Mouse (Mus musculus) CH12.LX (cell line): ENCODE measurements around the gene Lrrc23. TPM values are rescaled to one million over a fixed set of nuclear protein-coding genes. Genes with fewer than 3 reads are reported as not detected.

Source experiments
- DNase-seq: peaks from one replicate; pipeline ENCODE4 v3.0.0-alpha.2; 2013; ENCODE audit errors: extremely low read depth
- H3K27ac ChIP-seq: 2 replicates; pipeline ENCODE4 v1.5.1; 2012; ENCODE audit warnings: low read depth, mild to moderate bottlenecking, control low read depth, moderate library complexity; ENCODE audit not compliant: insufficient read depth
- H3K27me3 ChIP-seq: replicated peaks from 2 replicates; pipeline ENCODE3; 2012; ENCODE audit warnings: inconsistent platforms
- H3K36me3 ChIP-seq, 2 experiments: replicated peaks in 1 of 2; 2 replicates each; pipeline versions ENCODE3 to v1.6.1; 2012; ENCODE audit warnings: inconsistent platforms in 1 of 2, low read length in 1 of 2, mild to moderate bottlenecking in 1 of 2, mixed read lengths in 1 of 2, moderate library complexity in 1 of 2; ENCODE audit not compliant: control insufficient read depth in 1 of 2, insufficient read depth in 1 of 2
- H3K4me1 ChIP-seq, 2 experiments: 2 replicates each; pipeline ENCODE4 v1.6.1; 2012; ENCODE audit warnings: inconsistent platforms in 1 of 2, moderate library complexity in 1 of 2; ENCODE audit not compliant: insufficient read depth in 2 of 2, control insufficient read depth in 1 of 2
- H3K4me2 ChIP-seq: 2 replicates; pipeline ENCODE4 v1.6.1; 2012; ENCODE audit warnings: low read depth, mild to moderate bottlenecking, control low read depth; ENCODE audit not compliant: poor library complexity, insufficient read depth, severe bottlenecking
- H3K4me3 ChIP-seq, 3 experiments: fragments of 150-350 bp in 1 of 3; sonication (generic) in 1 of 3; replicated peaks in 1 of 3; 2 replicates each; pipeline versions ENCODE3 to v1.5.1; 2011 to 2012; ENCODE audit warnings: low read depth in 2 of 3, low read length in 2 of 3, mild to moderate bottlenecking in 2 of 3, moderate library complexity in 2 of 3, control low read depth in 1 of 3, improper control_type of control experiment in 1 of 3, inconsistent platforms in 1 of 3, mixed read lengths in 1 of 3; ENCODE audit not compliant: poor library complexity in 1 of 3
- H3K79me2 ChIP-seq: replicated peaks from 2 replicates; pipeline ENCODE4 v1.6.1; 2012; ENCODE audit warnings: mild to moderate bottlenecking, moderate library complexity; ENCODE audit not compliant: control insufficient read depth, poor library complexity, insufficient read depth, severe bottlenecking; ENCODE audit errors: extremely low read depth
- H3K9ac ChIP-seq: 2 replicates; pipeline ENCODE4 v1.6.1; 2012; ENCODE audit warnings: low read depth, mild to moderate bottlenecking, control low read depth, moderate library complexity; ENCODE audit not compliant: insufficient read depth
- H3K9me3 ChIP-seq: replicated peaks from 2 replicates; pipeline ENCODE3; 2012; ENCODE audit warnings: low read length, inconsistent platforms, mixed read lengths
- BHLHE40 ChIP-seq: IDR thresholded peaks from 2 replicates; pipeline ENCODE4 v1.6.1; 2011; ENCODE audit warnings: mild to moderate bottlenecking, low read depth, low read length, improper control_type of control experiment
- CHD1 ChIP-seq: IDR thresholded peaks from 2 replicates; pipeline ENCODE4 v1.6.1; 2012; ENCODE audit warnings: low read depth, low read length, improper control_type of control experiment, inconsistent platforms
- CHD2 ChIP-seq: IDR thresholded peaks from 2 replicates; pipeline ENCODE4 v1.6.1; 2011; ENCODE audit warnings: low read length, improper control_type of control experiment
- CTCF ChIP-seq, 2 experiments: IDR thresholded peaks in 1 of 2; conservative IDR thresholded peaks in 1 of 2; 2 replicates each; pipeline ENCODE4 v1.5.1; 2011 to 2012; ENCODE audit warnings: low read depth in 2 of 2, low read length in 2 of 2, improper control_type of control experiment in 1 of 2, inconsistent platforms in 1 of 2, mild to moderate bottlenecking in 1 of 2, moderate library complexity in 1 of 2
- E2F4 ChIP-seq: IDR thresholded peaks from 2 replicates; pipeline ENCODE4 v1.6.1; 2011; ENCODE audit warnings: low read depth, low read length, improper control_type of control experiment; ENCODE audit not compliant: insufficient replicate concordance
- ELF1 ChIP-seq: IDR thresholded peaks from 2 replicates; pipeline ENCODE4 v1.6.1; 2014; ENCODE audit warnings: low read depth, mild to moderate bottlenecking, inconsistent platforms, low read length, improper control_type of control experiment
- EP300 ChIP-seq: IDR thresholded peaks from 2 replicates; pipeline ENCODE4 v1.6.1; 2011; ENCODE audit warnings: low read length, improper control_type of control experiment
- ETS1 ChIP-seq: conservative IDR thresholded peaks from 2 replicates; pipeline ENCODE4 v1.6.1; 2012; ENCODE audit warnings: low read depth, mild to moderate bottlenecking, inconsistent platforms, low read length, improper control_type of control experiment, moderate library complexity
- IRF4 ChIP-seq: IDR thresholded peaks from 2 replicates; pipeline ENCODE4 v1.6.1; 2014; ENCODE audit warnings: low read depth, mild to moderate bottlenecking, inconsistent platforms, low read length, improper control_type of control experiment
- JUN ChIP-seq: IDR thresholded peaks from 2 replicates; pipeline ENCODE4 v1.6.1; 2011; ENCODE audit warnings: low read depth, mild to moderate bottlenecking, low read length, improper control_type of control experiment, moderate library complexity; ENCODE audit not compliant: insufficient read depth
- JUND ChIP-seq: conservative IDR thresholded peaks from 2 replicates; pipeline ENCODE4 v1.6.1; 2011; ENCODE audit warnings: low read depth, low read length, improper control_type of control experiment
- KAT2A ChIP-seq: IDR thresholded peaks from 2 replicates; pipeline ENCODE4 v1.6.1; 2012; ENCODE audit warnings: low read length, improper control_type of control experiment, inconsistent platforms; ENCODE audit not compliant: insufficient replicate concordance
- MEF2A ChIP-seq: IDR thresholded peaks from 2 replicates; pipeline ENCODE4 v1.6.1; 2014; ENCODE audit warnings: low read depth, mild to moderate bottlenecking, inconsistent platforms, low read length, improper control_type of control experiment, borderline replicate concordance
- MXI1 ChIP-seq: IDR thresholded peaks from 2 replicates; pipeline ENCODE4 v1.6.1; 2011; ENCODE audit warnings: mild to moderate bottlenecking, low read depth, low read length, improper control_type of control experiment
- MYC ChIP-seq: IDR thresholded peaks from 2 replicates; pipeline ENCODE4 v1.6.1; 2011; ENCODE audit warnings: low read depth, mild to moderate bottlenecking, improper control_type of control experiment, low read length
- NRF1 ChIP-seq: IDR thresholded peaks from 2 replicates; pipeline ENCODE4 v1.6.1; 2014; ENCODE audit warnings: low read depth, mild to moderate bottlenecking, inconsistent platforms, low read length, improper control_type of control experiment, moderate library complexity
- PAX5 ChIP-seq: IDR thresholded peaks from 2 replicates; pipeline ENCODE4 v1.6.1; 2012; ENCODE audit warnings: low read length, inconsistent platforms, mixed read lengths
- POLR2A ChIP-seq: IDR thresholded peaks from 2 replicates; pipeline ENCODE4 v1.6.1; 2011; ENCODE audit warnings: low read depth, mild to moderate bottlenecking, improper control_type of control experiment, low read length
- POLR2AphosphoS2 ChIP-seq: IDR thresholded peaks from 2 replicates; pipeline ENCODE4 v1.6.1; 2011; ENCODE audit warnings: low read depth, low read length, improper control_type of control experiment
- RCOR1 ChIP-seq: conservative IDR thresholded peaks from 2 replicates; pipeline ENCODE4 v1.6.1; 2012; ENCODE audit warnings: low read depth, mild to moderate bottlenecking, inconsistent platforms, low read length, improper control_type of control experiment
- TCF12 ChIP-seq: IDR thresholded peaks from 2 replicates; pipeline ENCODE4 v1.6.1; 2014; ENCODE audit warnings: low read depth, mild to moderate bottlenecking, inconsistent platforms, low read length, improper control_type of control experiment
- UBTF ChIP-seq: IDR thresholded peaks from 2 replicates; pipeline ENCODE4 v1.6.1; 2012; ENCODE audit warnings: low read depth, mild to moderate bottlenecking, inconsistent platforms, low read length, improper control_type of control experiment, moderate library complexity
- ZC3H11A ChIP-seq: IDR thresholded peaks from 2 replicates; pipeline ENCODE4 v1.6.1; 2012; ENCODE audit warnings: low read depth, mild to moderate bottlenecking, inconsistent platforms, low read length, improper control_type of control experiment
- ZKSCAN1 ChIP-seq: IDR thresholded peaks from 2 replicates; pipeline ENCODE4 v1.6.1; 2012; ENCODE audit warnings: low read depth, inconsistent platforms, low read length, improper control_type of control experiment, borderline replicate concordance
- dilution Hi-C: fragments of 300-500 bp; cut with MboI; formaldehyde crosslinking; loops from 2 replicates; pipeline ENCODE4 v1.14.3; 2020; ENCODE audit warnings: low sequenced_read_pairs; ENCODE audit not compliant: extremely low pct_unique_long_range_greater_than_20kb, extremely low pct_ligation_motif_present
- in situ Hi-C: fragments of 300-500 bp; cut with MboI; formaldehyde crosslinking; loops from 3 replicates; pipeline ENCODE4 v1.14.3; 2019; ENCODE audit warnings: low sequenced_read_pairs, low pct_ligation_motif_present, low pct_unique_long_range_greater_than_20kb, mixed read lengths
- polyA plus RNA-seq: library from polyadenylated mRNA; unstranded; fragments of >175 nt; gene quantifications from 2 replicates; pipeline ENCODE4 v1.2.1, GENCODE M21; 2012; ENCODE audit warnings: low read depth; ENCODE audit not compliant: insufficient read length
- total RNA-seq, 2 experiments: library from RNA; depleted of rRNA; stranded (reverse); fragments of 300-350 nt in 1 of 2; fragments of >200 nt in 1 of 2; gene quantifications; 2 replicates each; pipeline ENCODE4 v1.2.3; 2012 to 2014

Gene Lrrc23
- total and polyA plus RNA-seq, 3 experiments, result 0.20 TPM; not detected in 2

DNA sequence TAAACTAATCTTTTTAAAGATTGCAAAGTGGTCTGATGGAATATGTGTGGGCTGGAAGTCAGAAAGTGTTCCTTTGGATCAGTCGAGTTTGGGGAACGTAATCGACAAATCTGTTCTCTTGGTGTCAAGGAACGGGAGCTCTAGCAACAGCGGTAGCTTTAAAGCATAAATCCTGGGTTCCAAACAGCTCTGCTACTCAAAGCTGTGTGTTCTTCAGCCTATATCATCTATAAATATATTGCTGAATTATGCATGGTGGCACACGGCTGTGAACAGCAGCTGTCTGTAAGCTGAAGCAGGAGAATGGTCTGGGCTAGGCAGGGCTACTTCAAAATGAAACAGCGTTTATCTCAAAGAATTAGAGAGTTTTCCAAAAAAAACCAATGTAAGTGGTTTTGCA lies 1.4 kb upstream of the Lrrc23 start:
- dilution Hi-C loops (no loop called here), in situ Hi-C loops (no loop called here)
- H3K79me2 ChIP-seq, result no peaks in the 10 kb centered on the region
- peaks cover 5% of the 10 kb centered on the region for H3K9me3 ChIP-seq
- no peak for DNase-seq
- peaks cover 9% of the 10 kb centered on the region for H3K27me3 ChIP-seq
- no peak overlapping the region for H3K4me2 ChIP-seq
- H3K4me1 ChIP-seq, result peaks cover 6 to 11% of the 10 kb centered on the region in 2 experiments; a peak in 3 of 4 replicates
- TF ChIP-seq ELF1 (no peak), JUN (no peak), POLR2A (no peak), CHD1 (no peak), E2F4 (no peak), MXI1 (no peak), EP300 (no peak), UBTF (no peak), CHD2 (no peak), MEF2A (no peak), MYC (no peak), ETS1 (no peak), POLR2AphosphoS2 (no peak), BHLHE40 (no peak), TCF12 (no peak), JUND (no peak)
- no peak overlapping the region for H3K27ac ChIP-seq
- no peak overlapping the region for H3K4me3 ChIP-seq
- no peaks in the 10 kb centered on the region for H3K36me3 ChIP-seq
- H3K9ac ChIP-seq, result no peak overlapping the region

DNA sequence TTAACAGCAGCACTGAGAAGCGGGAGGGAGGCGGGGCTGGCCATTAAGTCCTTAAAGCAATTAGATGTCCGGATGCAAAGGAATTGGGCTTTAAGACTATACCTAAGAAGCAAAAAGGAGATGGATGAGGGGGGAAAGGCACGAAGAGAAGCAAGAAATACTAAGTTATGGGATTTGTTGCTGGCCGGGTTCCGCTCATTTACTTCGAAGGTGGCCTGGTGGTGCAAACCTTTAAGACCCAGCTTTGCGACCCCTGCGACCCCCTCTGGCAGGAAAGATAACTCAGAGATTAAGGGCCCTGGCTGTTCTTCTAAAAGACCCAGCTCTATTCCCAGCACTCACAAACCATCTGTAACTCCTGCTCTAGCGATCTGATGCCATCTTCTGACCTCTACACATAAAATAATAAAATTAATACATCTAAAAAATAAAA lies 473 bp upstream of the Lrrc23 start:
- dilution Hi-C loops (no loop called here), in situ Hi-C loops (no loop called here)
- H3K4me3 ChIP-seq, result no peak overlapping the region
- peaks cover 6 to 11% of the 10 kb centered on the region in 2 experiments; a peak in 3 of 4 replicates for H3K4me1 ChIP-seq
- peaks cover 5% of the 10 kb centered on the region for H3K9me3 ChIP-seq
- no peaks in the 10 kb centered on the region for H3K79me2 ChIP-seq
- H3K36me3 ChIP-seq, result no peaks in the 10 kb centered on the region
- H3K27me3 ChIP-seq, result peaks cover 9% of the 10 kb centered on the region
- DNase-seq, result no peak
- no peak overlapping the region for H3K4me2 ChIP-seq
- TF ChIP-seq UBTF, result no peak
- TF ChIP-seq KAT2A, result no peak
- TF ChIP-seq MYC, result no peak
- no peak for TF ChIP-seq RCOR1
- TF ChIP-seq CTCF (conservative IDR thresholded peaks at IDR 0.05 in 1 of 2, IDR thresholded peaks at IDR 0.05 in 1 of 2; ENCODE audit: low read depth in 2 of 2, low read length in 2 of 2), result no peak
- TF ChIP-seq MEF2A, result no peak
- no peak for TF ChIP-seq IRF4
- no peak for TF ChIP-seq ZC3H11A
- TF ChIP-seq PAX5, result no peak
- TF ChIP-seq ZKSCAN1, result no peak
- TF ChIP-seq NRF1, result no peak
- TF ChIP-seq CHD2, result no peak
- TF ChIP-seq, all 38 proteins: peak for 0
- Histone ChIP-seq H3K9ac (no peak overlapping the region), H3K27ac (no peak overlapping the region)
